In the genomic region with DNA sequence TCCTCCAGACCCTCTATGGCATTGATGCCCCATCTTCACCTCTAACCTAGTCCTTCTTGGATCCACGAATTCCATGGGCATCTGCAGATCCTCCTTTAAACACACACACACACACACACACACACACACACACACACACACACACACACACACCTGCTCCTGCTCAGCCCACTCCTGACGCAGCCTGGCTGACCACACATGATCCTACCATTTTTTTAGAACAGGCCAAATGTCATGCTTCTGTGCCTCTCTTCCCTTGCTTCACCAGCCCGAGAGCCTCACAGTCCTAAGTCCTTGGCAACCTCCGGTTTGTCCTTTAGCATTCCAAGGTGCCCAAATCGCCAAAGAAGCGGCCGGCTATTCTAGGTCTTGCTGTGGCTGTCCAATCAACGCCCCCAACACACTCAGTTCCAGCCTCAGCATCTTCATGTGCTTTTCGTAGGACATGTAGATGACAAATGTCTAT, we compare ENCODE assay signal across 8 mouse cellular contexts. TPM values are rescaled to one million over a fixed set of nuclear protein-coding genes. Genes with fewer than 3 reads are reported as not detected.
DNase-seq lines count a peak whose midpoint lies in the region; ATAC-seq and TF ChIP-seq lines count a peak whose summit lies in the region.

A gene (minus strand): TSS at position 51 of the 466 bp plus-strand sequence.

- no peak within 1 kb of the TSS for H3K4me2 ChIP-seq in intestine, embryonic 16.5 days (ENCODE audit: low read depth, low read length)
- H3K4me2 ChIP-seq in intestine, embryonic 15.5 days (replicated peaks): no peak within 1 kb of the TSS
- H3K4me2 ChIP-seq in forebrain, postnatal 0 days (ENCODE audit: low read depth): no peak within 1 kb of the TSS
- no peak within 1 kb of the TSS for H3K4me2 ChIP-seq in hindbrain, embryonic 16.5 days (ENCODE audit: low read length)
- H3K4me2 ChIP-seq in limb, embryonic 13.5 days (replicated peaks): no peak within 1 kb of the TSS

- no peaks in the 10 kb centered on the region for H3K9me3 ChIP-seq in intestine, embryonic 16.5 days (ENCODE audit: control insufficient read depth, low read length)
- no peaks in the 10 kb centered on the region for H3K9me3 ChIP-seq in intestine, embryonic 15.5 days
- no peaks in the 10 kb centered on the region for H3K9me3 ChIP-seq in forebrain, postnatal 0 days (ENCODE audit: low read length)
- no peaks in the 10 kb centered on the region for H3K9me3 ChIP-seq in hindbrain, embryonic 16.5 days (ENCODE audit: control insufficient read depth, low read length)
- no peaks in the 10 kb centered on the region for H3K9me3 ChIP-seq in limb, embryonic 13.5 days

- no peak for DNase-seq in forebrain, postnatal 0 days
- DNase-seq in retina, postnatal 1 day: no peak
- DNase-seq in thymus, postnatal 4 days: no peak
- DNase-seq in T-cell, adult 2 months (ENCODE audit: low spot score): no peak

- no peak within 1 kb of the TSS for H3K9ac ChIP-seq in intestine, embryonic 16.5 days (ENCODE audit: low read depth, low read length)
- no peak within 1 kb of the TSS for H3K9ac ChIP-seq in intestine, embryonic 15.5 days
- no peak within 1 kb of the TSS for H3K9ac ChIP-seq in forebrain, postnatal 0 days
- no peak within 1 kb of the TSS for H3K9ac ChIP-seq in hindbrain, embryonic 16.5 days (ENCODE audit: low read depth, low read length)
- peak within 1 kb of the TSS; percentile 45; the same call in 1 of the 2 replicates for H3K9ac ChIP-seq in limb, embryonic 13.5 days

- ATAC-seq in intestine, embryonic 16.5 days: no peak
- ATAC-seq in intestine, embryonic 15.5 days: no peak
- ATAC-seq in forebrain, postnatal 0 days: no peak
- no peak for ATAC-seq in hindbrain, embryonic 16.5 days
- no peak for ATAC-seq in limb, embryonic 13.5 days (ENCODE audit: low FRiP score, low read depth)

- H3K4me3 ChIP-seq in intestine, embryonic 16.5 days (ENCODE audit: low read length): no peak within 1 kb of the TSS
- no peak within 1 kb of the TSS for H3K4me3 ChIP-seq in intestine, embryonic 15.5 days (replicated peaks)
- no peak within 1 kb of the TSS for H3K4me3 ChIP-seq in forebrain, postnatal 0 days (ENCODE audit: low read depth, low read length)
- no peak within 1 kb of the TSS for H3K4me3 ChIP-seq in hindbrain, embryonic 16.5 days (ENCODE audit: low read length)
- H3K4me3 ChIP-seq in limb, embryonic 13.5 days: no peak within 1 kb of the TSS

- peaks cover 20% of the 10 kb centered on the region for H3K27me3 ChIP-seq in intestine, embryonic 16.5 days (replicated peaks; ENCODE audit: control insufficient read depth, insufficient read depth, low read length)
- H3K27me3 ChIP-seq in intestine, embryonic 15.5 days (replicated peaks): peaks cover 14% of the 10 kb centered on the region
- no peaks in the 10 kb centered on the region; the same call in none of the 2 replicates for H3K27me3 ChIP-seq in forebrain, postnatal 0 days (ENCODE audit: insufficient read depth, low read length)
- peaks cover 10% of the 10 kb centered on the region for H3K27me3 ChIP-seq in hindbrain, embryonic 16.5 days (replicated peaks; ENCODE audit: control insufficient read depth, insufficient read depth, low read length)
- H3K27me3 ChIP-seq in limb, embryonic 13.5 days: peaks cover 42% of the 10 kb centered on the region

- 85% methylated on average over 9 of the region's 9 CpGs for WGBS in intestine, embryonic 16.5 days
- 89% methylated on average over 9 of the region's 9 CpGs for WGBS in intestine, embryonic 15.5 days
- 91% methylated on average over 9 of the region's 9 CpGs for WGBS in forebrain, postnatal 0 days
- 86% methylated on average over 9 of the region's 9 CpGs for WGBS in hindbrain, embryonic 16.5 days
- 84% methylated on average over 9 of the region's 9 CpGs for WGBS in limb, embryonic 13.5 days

- H3K27ac ChIP-seq in intestine, embryonic 16.5 days (ENCODE audit: low read length): 0 out of 2 replicates have a peak within 1 kb of the TSS, but pooled peaks have one; percentile 1
- no peak within 1 kb of the TSS for H3K27ac ChIP-seq in intestine, embryonic 15.5 days
- no peak within 1 kb of the TSS for H3K27ac ChIP-seq in forebrain, postnatal 0 days (ENCODE audit: low read depth, low read length)
- H3K27ac ChIP-seq in hindbrain, embryonic 16.5 days (ENCODE audit: low read depth, low read length): no peak within 1 kb of the TSS
- no peak within 1 kb of the TSS for H3K27ac ChIP-seq in limb, embryonic 13.5 days

- peaks cover 16% of the 10 kb centered on the region for H3K4me1 ChIP-seq in intestine, embryonic 16.5 days (ENCODE audit: control insufficient read depth, insufficient read depth, low read length)
- H3K4me1 ChIP-seq in intestine, embryonic 15.5 days (replicated peaks): peaks cover 23% of the 10 kb centered on the region
- peaks cover 18% of the 10 kb centered on the region for H3K4me1 ChIP-seq in forebrain, postnatal 0 days (ENCODE audit: insufficient read depth)
- H3K4me1 ChIP-seq in hindbrain, embryonic 16.5 days (ENCODE audit: control insufficient read depth, insufficient read depth, low read depth, low read length): peaks cover 22% of the 10 kb centered on the region
- peaks cover 35% of the 10 kb centered on the region for H3K4me1 ChIP-seq in limb, embryonic 13.5 days

- no peak for TF ChIP-seq CTCF in forebrain, postnatal 0 days (IDR thresholded peaks at IDR 0.05; ENCODE audit: low read depth)

- no peaks in the 10 kb centered on the region for H3K36me3 ChIP-seq in intestine, embryonic 16.5 days (ENCODE audit: control insufficient read depth, insufficient read depth, low read length)
- no peaks in the 10 kb centered on the region for H3K36me3 ChIP-seq in intestine, embryonic 15.5 days
- no peaks in the 10 kb centered on the region for H3K36me3 ChIP-seq in forebrain, postnatal 0 days (ENCODE audit: insufficient read depth)
- H3K36me3 ChIP-seq in hindbrain, embryonic 16.5 days (ENCODE audit: control insufficient read depth, insufficient read depth, low read length): no peaks in the 10 kb centered on the region
- H3K36me3 ChIP-seq in limb, embryonic 13.5 days: no peaks in the 10 kb centered on the region

RNA-seq across cellular contexts. Expression of the gene that starts here (rescaled TPM):
- polyA plus RNA-seq in intestine, embryonic 16.5 days (2015; fragmentation: Nextera tagmentation; extraction: Ambion mirVana): 10.1 TPM in 2 replicates
- 8.4 and 16.0 TPM in 2 replicates for polyA plus RNA-seq in intestine, embryonic 15.5 days (2015; fragmentation: Nextera tagmentation; extraction: Ambion mirVana)
- total RNA-seq in forebrain, postnatal 0 days (2014; rRNA removed): 43.5 and 60.9 TPM in 2 replicates
- 38.7 and 39.8 TPM in 2 replicates for polyA plus RNA-seq in forebrain, postnatal 0 days (2015; fragmentation: Nextera tagmentation; extraction: Ambion mirVana)
- polyA plus RNA-seq in hindbrain, embryonic 16.5 days (2015; fragmentation: Nextera tagmentation; extraction: Ambion mirVana): 53.2 and 55.0 TPM in 2 replicates
- 4.3 and 5.3 TPM in 2 replicates for polyA plus RNA-seq in limb, embryonic 13.5 days (2015; fragmentation: Nextera tagmentation; extraction: Ambion mirVana)
